Mouse (Mus musculus) liver, postnatal 0 days (tissue): ENCODE data around the gene Dnah8. TPM values are rescaled to one million over a fixed set of nuclear protein-coding genes. Genes with fewer than 3 reads are reported as not detected.

ENCODE experiments used
- ATAC-seq: fragments of 200-750 bp; cut with Nextera tagmentation; 2 replicates; pipeline ENCODE4 v1.8.0; 2017; ENCODE audit warnings: mild to moderate bottlenecking, moderate library complexity
- DNase-seq: peaks from one replicate; pipeline ENCODE4 v3.0.0-alpha.2; 2016
- H3K27ac ChIP-seq: fragments of 300-500 bp; sonication (generic); 2 replicates; pipeline ENCODE4 v1.5.1; 2014; ENCODE audit warnings: antibody characterized with exemption, moderate library complexity, mild to moderate bottlenecking, low read depth
- H3K27me3 ChIP-seq: fragments of 300-500 bp; sonication (generic); 2 replicates; pipeline ENCODE4 v1.6.1; 2014; ENCODE audit warnings: low read length, control low read depth, mixed read lengths; ENCODE audit not compliant: insufficient read depth
- H3K36me3 ChIP-seq: fragments of 300-500 bp; sonication (generic); replicated peaks from 2 replicates; pipeline ENCODE4 v1.6.1; 2014; ENCODE audit warnings: mild to moderate bottlenecking, control low read depth, low read length, moderate library complexity, mixed read lengths; ENCODE audit not compliant: insufficient read depth
- H3K4me1 ChIP-seq: fragments of 300-500 bp; sonication (generic); 2 replicates; pipeline ENCODE4 v1.6.1; 2014; ENCODE audit warnings: antibody characterized with exemption, mild to moderate bottlenecking, control low read depth; ENCODE audit not compliant: insufficient read depth
- H3K4me2 ChIP-seq: fragments of 300-500 bp; sonication (generic); 2 replicates; pipeline ENCODE4 v1.6.1; 2014; ENCODE audit warnings: low read depth, mild to moderate bottlenecking, low read length, moderate library complexity, mixed read lengths
- H3K4me3 ChIP-seq: fragments of 300-500 bp; sonication (generic); 2 replicates; pipeline ENCODE4 v1.5.1; 2014; ENCODE audit warnings: low read depth, low read length
- H3K9ac ChIP-seq: fragments of 300-500 bp; sonication (generic); replicated peaks from 2 replicates; pipeline ENCODE4 v1.6.1; 2014; ENCODE audit warnings: mild to moderate bottlenecking, moderate library complexity
- H3K9me3 ChIP-seq: fragments of 300-500 bp; sonication (generic); 2 replicates; pipeline ENCODE4 v1.6.1; 2016; ENCODE audit warnings: mild to moderate bottlenecking, control low read depth, low read length, mixed read lengths
- CTCF ChIP-seq: sonication (generic); IDR thresholded peaks from 2 replicates; pipeline ENCODE4 v1.5.1; 2016; ENCODE audit warnings: antibody characterized with exemption, low read depth
- EP300 ChIP-seq: IDR thresholded peaks from 2 replicates; pipeline ENCODE4 v1.6.1; 2016; ENCODE audit warnings: antibody characterized with exemption, low read depth, mild to moderate bottlenecking
- WGBS: fragments of 180-500 bp; shearing (Covaris S2); extraction: QIAGEN DNeasy Blood & Tissue Kit; methylation state at CpG from one replicate; pipeline ENCODE4 v1.1.7; 2014; ENCODE audit not compliant: insufficient replicate concordance; 5-methylcytosine and 5-hydroxymethylcytosine counted together
- polyA plus RNA-seq: library from polyadenylated mRNA; unstranded; fragments of >200 nt; fragmentation: Nextera tagmentation; extraction: Ambion mirVana; gene quantifications from 2 replicates; pipeline ENCODE4 v1.2.1, GENCODE M21; 2015

Dnah8 gene
- polyA plus RNA-seq, 1 experiment from 2014 or later = 0.63 TPM

GRCm38 (mm10) chr17:30679612-30680011, 55.5 kb downstream of the Dnah8 start:
- Histone ChIP-seq H3K4me3 (no peak overlapping the region), H3K9me3 (no peaks in the 10 kb centered on the region), H3K9ac (no peak overlapping the region), H3K27ac (no peak overlapping the region), H3K4me2 (no peak overlapping the region), H3K36me3 (no peaks in the 10 kb centered on the region), H3K27me3 (no peaks in the 10 kb centered on the region), H3K4me1 (no peaks in the 10 kb centered on the region)
- WGBS = 87% methylated on average over 4 of the region's 4 CpGs
- no peak for TF ChIP-seq EP300
- TF ChIP-seq CTCF = peak; percentile 9; the same call in 1 of the 2 replicates
- ATAC-seq (no peak), DNase-seq (no peak)

GRCm38 (mm10) chr17:30681604-30682003, 57.5 kb downstream of the Dnah8 start:
- 14% methylated on average over 5 of the region's 5 CpGs for WGBS
- Histone ChIP-seq H3K4me1 (no peaks in the 10 kb centered on the region), H3K27ac (no peak overlapping the region), H3K4me2 (no peak overlapping the region), H3K4me3 (no peak overlapping the region), H3K27me3 (no peaks in the 10 kb centered on the region), H3K36me3 (no peaks in the 10 kb centered on the region), H3K9ac (no peak overlapping the region), H3K9me3 (no peaks in the 10 kb centered on the region)
- DNase-seq (peak; percentile 78), ATAC-seq (no peak)
- peak; percentile 89 for TF ChIP-seq CTCF
- TF ChIP-seq EP300 = no peak

GRCm38 (mm10) chr17:30690181-30690580, 66.0 kb downstream of the Dnah8 start:
- no peak overlapping the region for H3K4me2 ChIP-seq
- ATAC-seq = no peak
- 77% methylated on average over 8 of the region's 8 CpGs for WGBS
- H3K9me3 ChIP-seq = no peaks in the 10 kb centered on the region
- H3K9ac ChIP-seq = no peak overlapping the region
- H3K27ac ChIP-seq = no peak overlapping the region
- no peaks in the 10 kb centered on the region for H3K36me3 ChIP-seq
- no peak overlapping the region for H3K4me3 ChIP-seq
- DNase-seq = no peak
- H3K4me1 ChIP-seq = no peaks in the 10 kb centered on the region
- no peaks in the 10 kb centered on the region for H3K27me3 ChIP-seq
- TF ChIP-seq EP300 = no peak
- no peak for TF ChIP-seq CTCF

- DNase-seq (no peak), ATAC-seq (no peak)
- TF ChIP-seq CTCF (no peak), EP300 (no peak)
- Histone ChIP-seq H3K4me2 (no peak overlapping the region), H3K36me3 (no peaks in the 10 kb centered on the region), H3K4me1 (no peaks in the 10 kb centered on the region), H3K9me3 (no peaks in the 10 kb centered on the region), H3K27me3 (no peaks in the 10 kb centered on the region), H3K9ac (no peak overlapping the region), H3K4me3 (no peak overlapping the region), H3K27ac (no peak overlapping the region)
- WGBS = 73% methylated on average over 2 of the region's 2 CpGs
These were observed 67.3 kb downstream of the Dnah8 start for GRCm38 (mm10) chr17:30691481-30691880.

- TF ChIP-seq EP300 (no peak), CTCF (no peak)
- 78% methylated on average over 9 of the region's 9 CpGs for WGBS
- Histone ChIP-seq H3K27ac (no peak overlapping the region), H3K27me3 (no peaks in the 10 kb centered on the region), H3K9ac (no peak overlapping the region), H3K4me2 (no peak overlapping the region), H3K4me3 (no peak overlapping the region), H3K36me3 (no peaks in the 10 kb centered on the region), H3K9me3 (no peaks in the 10 kb centered on the region), H3K4me1 (no peaks in the 10 kb centered on the region)
- DNase-seq (no peak), ATAC-seq (no peak)
These were observed 70.1 kb downstream of the Dnah8 start for GRCm38 (mm10) chr17:30694281-30694680.

GRCm38 (mm10) chr17:30714732-30715131, 90.6 kb downstream of the Dnah8 start:
- Histone ChIP-seq H3K9ac (no peak overlapping the region), H3K27ac (no peak overlapping the region), H3K4me3 (no peak overlapping the region), H3K36me3 (no peaks in the 10 kb centered on the region), H3K27me3 (no peaks in the 10 kb centered on the region), H3K4me2 (no peak overlapping the region), H3K9me3 (no peaks in the 10 kb centered on the region), H3K4me1 (no peaks in the 10 kb centered on the region)
- TF ChIP-seq CTCF (peak; percentile 59), EP300 (no peak)
- 66% methylated on average over 3 of the region's 3 CpGs for WGBS
- DNase-seq = no peak
- ATAC-seq = no peak

- Histone ChIP-seq H3K27ac (no peak overlapping the region), H3K9ac (no peak overlapping the region), H3K27me3 (no peaks in the 10 kb centered on the region), H3K4me3 (no peak overlapping the region), H3K36me3 (no peaks in the 10 kb centered on the region), H3K4me2 (no peak overlapping the region), H3K4me1 (no peaks in the 10 kb centered on the region), H3K9me3 (no peaks in the 10 kb centered on the region)
- WGBS = 86% methylated on average over 7 of the region's 7 CpGs
- no peak for ATAC-seq
- TF ChIP-seq EP300 (no peak), CTCF (no peak)
- no peak for DNase-seq
These were observed 94.0 kb downstream of the Dnah8 start for GRCm38 (mm10) chr17:30718197-30718596.
